Mouse (Mus musculus) forebrain, embryonic 14.5 days (tissue): ENCODE measurements at regions not wholly inside any gene's neighbourhood (a gene's known extent, or its start where the extent isn't known, plus 50 kb on each side); places are given as distances from the start of the nearest gene placed in this dataset.

Experiments used
- ATAC-seq: fragments of 200-750 bp; cut with Nextera tagmentation; 2 replicates; pipeline ENCODE4 v1.8.0; 2017; ENCODE audit warnings: mild to moderate bottlenecking, moderate library complexity
- DNase-seq: peaks from one replicate; pipeline ENCODE4 v3.0.0-alpha.2; 2015; ENCODE audit warnings: low spot score
- H3K27ac ChIP-seq: fragments of 300-500 bp; sonication (generic); 2 replicates; pipeline ENCODE4 v1.5.1; 2014; ENCODE audit warnings: low read depth, mild to moderate bottlenecking, control low read depth, low read length, moderate library complexity
- H3K27me3 ChIP-seq: fragments of 300-500 bp; sonication (generic); replicated peaks from 2 replicates; pipeline ENCODE4 v1.6.1; 2014; ENCODE audit warnings: low read length, control low read depth, mixed read lengths; ENCODE audit not compliant: control insufficient read depth, insufficient read depth
- H3K36me3 ChIP-seq: fragments of 300-500 bp; sonication (generic); 2 replicates; pipeline ENCODE4 v1.6.1; 2014; ENCODE audit warnings: low read length, control low read depth; ENCODE audit not compliant: control insufficient read depth, insufficient read depth
- H3K4me1 ChIP-seq: fragments of 300-500 bp; sonication (generic); 2 replicates; pipeline ENCODE4 v1.6.1; 2014; ENCODE audit warnings: antibody characterized with exemption, low read length, control low read depth; ENCODE audit not compliant: control insufficient read depth, insufficient read depth
- H3K4me2 ChIP-seq: fragments of 300-500 bp; sonication (generic); 2 replicates; pipeline ENCODE4 v1.6.1; 2014; ENCODE audit warnings: mild to moderate bottlenecking, control low read depth, low read length
- H3K4me3 ChIP-seq: fragments of 300-500 bp; sonication (generic); 2 replicates; pipeline ENCODE4 v1.5.1; 2014; ENCODE audit warnings: low read depth, low read length, control low read depth
- H3K9ac ChIP-seq: fragments of 300-500 bp; sonication (generic); 2 replicates; pipeline ENCODE4 v1.6.1; 2014; ENCODE audit warnings: mild to moderate bottlenecking, low read length, control low read depth, moderate library complexity
- H3K9me3 ChIP-seq: fragments of 300-500 bp; sonication (generic); replicated peaks from 2 replicates; pipeline ENCODE4 v1.6.1; 2016; ENCODE audit warnings: low read length, control low read depth, mixed read lengths; ENCODE audit not compliant: control insufficient read depth
- WGBS: fragments of 180-500 bp; shearing (Covaris S2); extraction: QIAGEN DNeasy Blood & Tissue Kit; methylation state at CpG from one replicate; pipeline ENCODE4 v1.1.7; 2014; 5-methylcytosine and 5-hydroxymethylcytosine counted together

GRCm38 (mm10) chr16:56399541-56399940 lies 78.1 kb upstream of the Abi3bp start:
- no peaks in the 10 kb centered on the region for H3K9me3 ChIP-seq
- H3K4me3 ChIP-seq, result no peak overlapping the region
- WGBS, result 94% methylated on average over 4 of the region's 4 CpGs
- ATAC-seq (no peak), DNase-seq (no peak)
- no peaks in the 10 kb centered on the region for H3K36me3 ChIP-seq
- H3K4me1 ChIP-seq, result no peaks in the 10 kb centered on the region
- H3K4me2 ChIP-seq, result no peak overlapping the region
- H3K27me3 ChIP-seq, result no peaks in the 10 kb centered on the region
- H3K27ac ChIP-seq, result no peak overlapping the region
- no peak overlapping the region for H3K9ac ChIP-seq

- no peak overlapping the region for H3K4me2 ChIP-seq
- no peaks in the 10 kb centered on the region for H3K36me3 ChIP-seq
- no peak overlapping the region for H3K27ac ChIP-seq
- no peak overlapping the region for H3K9ac ChIP-seq
- WGBS, result 68% methylated on average over 3 of the region's 3 CpGs
- H3K4me3 ChIP-seq, result no peak overlapping the region
- no peaks in the 10 kb centered on the region for H3K4me1 ChIP-seq
- no peak for DNase-seq
- ATAC-seq, result no peak
- H3K27me3 ChIP-seq, result no peaks in the 10 kb centered on the region
- H3K9me3 ChIP-seq, result no peaks in the 10 kb centered on the region
Observed at GRCm38 (mm10) chr16:56423761-56424160, 53.9 kb upstream of the Abi3bp start.
